Mouse (Mus musculus) right cerebral cortex, postnatal 10 days (tissue): ENCODE results near the gene Mapk1.

Experiments
- DNase-seq, 2 experiments: peaks; one replicate each; pipeline ENCODE4 v3.0.0; 2021; ENCODE audit warnings: low spot score in 2 of 2

The Mapk1 gene

DNA sequence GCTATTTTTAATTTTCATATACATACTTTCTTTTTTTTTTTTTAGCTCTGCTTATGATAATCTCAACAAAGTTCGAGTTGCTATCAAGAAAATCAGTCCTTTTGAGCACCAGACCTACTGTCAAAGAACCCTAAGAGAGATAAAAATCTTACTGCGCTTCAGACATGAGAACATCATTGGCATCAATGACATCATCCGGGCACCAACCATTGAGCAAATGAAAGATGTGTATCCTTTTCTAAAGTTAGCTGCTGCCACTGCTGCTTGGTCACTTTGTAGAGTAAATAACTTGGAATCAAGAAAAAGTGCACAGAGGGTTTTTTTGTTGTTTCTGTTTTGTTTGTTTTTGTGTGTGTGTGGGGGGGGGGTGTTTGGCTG lies 32.7 kb downstream of the Mapk1 start:
- no peak for DNase-seq

DNA sequence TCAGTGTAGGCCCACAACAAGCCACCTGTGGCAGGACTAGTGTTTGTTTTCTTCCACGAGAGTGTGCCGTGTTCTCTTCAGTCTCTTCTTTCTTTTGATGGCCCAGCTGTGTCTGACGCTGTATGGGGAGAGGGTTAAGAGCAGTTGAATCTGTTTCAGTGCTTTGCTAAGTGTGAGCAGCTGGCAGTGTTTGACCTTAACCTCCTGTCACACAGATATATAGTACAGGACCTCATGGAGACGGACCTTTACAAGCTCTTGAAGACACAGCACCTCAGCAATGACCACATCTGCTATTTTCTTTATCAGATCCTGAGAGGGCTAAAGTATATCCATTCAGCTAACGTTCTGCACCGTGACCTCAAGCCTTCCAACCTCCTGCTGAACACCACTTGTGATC lies 34.9 kb downstream of the Mapk1 start:
- DNase-seq: no peak

DNA sequence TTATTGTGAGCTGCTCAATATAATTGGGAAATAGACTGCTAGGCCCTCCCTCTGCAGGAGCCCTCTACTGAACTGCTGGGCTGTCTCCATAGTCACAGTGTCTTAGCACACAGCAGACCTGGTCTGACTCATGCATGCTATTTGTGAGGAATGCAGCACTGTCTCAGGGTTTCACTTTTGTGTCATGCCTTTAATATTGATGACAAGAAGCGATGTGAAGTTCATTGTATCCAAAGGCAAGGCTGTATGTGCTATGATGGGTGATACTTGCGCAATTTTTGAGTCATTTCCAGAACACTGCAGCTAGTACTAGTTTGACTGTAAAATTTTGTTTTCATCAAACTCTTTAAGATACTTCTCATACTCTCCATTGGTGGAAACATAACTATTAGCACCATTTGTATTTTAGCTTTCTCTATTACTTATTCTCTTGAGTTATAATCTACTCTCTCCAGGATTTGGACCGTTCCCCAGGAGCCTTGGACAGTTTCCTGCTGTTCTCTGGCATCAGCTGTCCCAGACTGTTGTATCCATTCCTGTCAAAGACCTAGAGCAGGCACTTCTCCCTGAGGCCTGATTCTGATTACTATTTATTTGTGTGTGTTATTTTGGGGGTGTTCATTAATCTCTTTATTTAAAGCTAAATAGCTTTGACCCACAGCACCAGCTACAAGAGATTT lies 41.4 kb downstream of the Mapk1 start:
- peak in 1 of 2 experiments; percentile 39 for DNase-seq

DNA sequence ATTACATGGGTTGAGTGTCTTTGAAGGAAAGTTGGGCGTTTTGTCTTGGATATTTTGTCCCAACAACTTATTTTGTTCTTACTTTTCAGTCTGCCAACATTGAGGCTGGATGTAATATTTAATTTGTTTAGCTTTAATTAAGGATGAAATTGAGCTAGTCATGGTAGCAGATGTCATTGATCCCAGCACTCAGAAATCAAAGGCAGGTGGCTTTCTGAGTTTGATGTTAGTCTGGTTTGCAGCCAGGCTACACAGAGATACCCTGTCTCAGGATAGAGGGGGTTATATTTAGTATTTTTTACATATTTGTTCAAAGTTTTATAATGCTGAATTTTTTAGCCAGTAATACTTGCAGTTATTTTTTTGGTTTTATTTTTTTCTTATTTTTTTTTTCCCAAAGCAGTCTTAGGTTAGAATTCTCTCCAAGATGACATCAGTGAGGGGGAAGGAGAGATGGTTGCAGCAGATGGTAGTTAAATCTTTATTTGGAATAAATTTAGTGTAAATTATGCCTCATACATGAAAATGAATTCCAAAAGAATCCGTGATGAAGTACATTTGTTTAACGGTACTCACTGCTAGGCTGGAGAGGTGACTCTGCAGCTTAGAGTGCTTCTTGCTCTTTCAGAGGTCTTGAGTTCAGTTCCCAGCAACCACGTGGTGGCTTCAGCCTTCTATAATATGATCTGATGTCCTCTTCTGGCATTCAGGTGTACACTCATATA lies 47.0 kb downstream of the Mapk1 start:
- DNase-seq: no peak

DNA sequence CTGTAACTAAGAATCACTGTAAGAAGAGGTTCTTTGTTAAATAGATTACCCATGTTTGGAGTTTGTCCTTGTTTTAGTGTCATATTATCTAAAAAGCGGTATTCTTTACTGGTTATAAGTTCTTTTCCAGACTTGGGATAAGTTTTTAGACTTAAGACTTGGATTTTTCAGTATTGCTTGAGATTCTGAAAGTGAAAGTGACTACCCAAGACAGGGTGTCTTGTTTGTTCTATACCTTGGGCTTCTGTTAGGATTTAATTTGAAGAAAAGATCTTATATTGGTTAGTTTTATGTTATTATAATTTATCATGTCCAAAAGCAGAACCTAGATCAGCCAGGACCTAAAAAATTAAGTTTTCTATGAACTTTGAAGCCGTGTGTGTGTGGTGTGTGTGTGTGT lies 50.6 kb downstream of the Mapk1 start:
- no peak for DNase-seq

DNA sequence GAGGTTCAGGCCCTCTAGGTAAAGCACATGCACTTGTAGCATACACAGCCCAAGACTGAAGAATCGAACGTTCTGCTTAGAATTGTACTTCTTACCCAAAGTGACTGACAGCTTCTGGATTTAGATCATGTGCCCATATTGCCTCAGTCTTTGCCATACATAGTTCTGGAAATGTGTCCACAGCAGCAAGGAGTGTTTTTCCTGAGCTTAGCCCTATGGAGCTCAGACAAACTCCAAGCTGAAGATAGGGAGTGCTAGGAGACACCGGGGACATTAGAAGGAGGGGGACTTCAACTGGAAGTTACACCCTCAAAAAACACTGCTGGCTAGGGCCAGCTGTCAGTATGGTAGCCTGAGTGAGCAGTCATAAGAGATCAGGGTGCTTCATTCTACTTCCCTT lies 57.5 kb downstream of the Mapk1 start:
- DNase-seq: no peak

DNA sequence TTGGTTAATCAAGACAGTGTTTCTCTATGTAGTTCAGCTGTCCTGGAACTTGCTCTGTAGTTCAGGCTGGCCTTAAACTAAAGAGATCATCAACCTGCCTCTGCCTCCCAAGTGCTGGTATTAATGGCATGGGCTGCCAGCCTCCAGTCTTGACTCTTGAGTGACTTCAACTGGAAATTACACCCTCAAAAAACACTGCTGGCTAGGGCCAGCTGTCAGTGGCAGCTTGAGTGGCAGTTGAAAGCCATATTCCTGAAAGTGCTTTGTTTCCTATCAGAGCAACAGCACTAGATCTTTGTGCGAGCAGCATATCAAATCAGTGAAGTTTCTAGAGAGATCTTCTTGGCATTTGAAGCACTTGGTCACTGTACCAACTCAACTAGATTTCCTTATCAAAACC lies 58.2 kb downstream of the Mapk1 start:
- DNase-seq: no peak

DNA sequence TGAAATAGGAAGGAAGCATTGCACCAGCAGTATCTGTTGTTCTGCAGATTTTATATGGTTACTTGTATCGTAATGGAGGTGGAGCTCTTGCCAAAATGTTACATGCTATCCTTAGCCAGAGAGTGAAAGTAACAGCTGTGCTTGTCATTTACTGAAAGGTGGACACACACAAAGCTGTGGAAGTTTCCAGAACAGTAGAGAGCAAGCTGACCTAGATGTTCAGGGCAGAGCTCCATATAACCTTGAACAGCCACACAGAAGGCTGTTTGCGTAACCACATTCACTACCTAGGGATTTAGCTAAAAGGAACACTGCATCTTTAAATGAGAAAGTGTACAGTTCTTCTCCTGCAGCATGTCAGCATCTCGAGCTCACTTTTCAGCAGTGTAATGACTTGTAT lies 61.1 kb downstream of the Mapk1 start:
- no peak for DNase-seq

DNA sequence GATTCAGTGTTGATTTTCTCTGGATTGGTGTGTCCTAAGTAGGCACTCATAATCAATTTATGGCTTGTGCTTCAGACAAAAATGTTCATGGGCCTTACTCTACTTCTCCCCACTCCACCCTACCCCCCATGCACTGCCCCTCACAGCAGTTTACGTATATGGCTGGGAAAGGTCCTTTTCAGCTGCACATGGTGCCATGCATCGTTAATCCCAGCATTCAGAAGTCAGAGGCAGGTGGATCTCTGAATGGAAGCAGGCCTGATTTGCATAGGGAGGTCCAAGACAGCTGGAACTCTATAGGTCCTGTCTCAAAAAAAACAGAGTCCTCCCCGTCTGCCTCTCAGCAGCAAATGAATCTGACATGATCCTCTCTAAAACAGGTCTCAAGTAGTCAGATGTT lies 62.1 kb downstream of the Mapk1 start:
- no peak for DNase-seq

DNA sequence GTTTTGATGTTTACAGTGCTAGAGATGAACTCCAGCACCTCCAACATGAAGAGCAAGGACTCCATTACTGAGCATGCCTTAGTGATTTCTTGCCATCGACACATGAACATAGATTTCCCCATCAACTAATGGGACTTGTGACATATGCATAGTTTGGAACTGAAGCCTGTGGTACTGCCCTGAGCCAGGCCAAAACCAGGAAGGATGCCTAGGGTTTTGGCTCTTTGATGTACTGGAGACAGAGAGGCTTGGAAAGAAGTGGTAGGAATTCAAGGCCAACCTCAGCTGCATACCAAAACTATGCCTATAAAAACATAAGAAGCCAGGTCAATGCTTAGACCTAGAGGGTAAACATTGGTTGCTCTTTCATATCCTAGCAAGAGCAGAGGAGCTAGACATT lies 66.7 kb downstream of the Mapk1 start:
- DNase-seq: no peak

DNA sequence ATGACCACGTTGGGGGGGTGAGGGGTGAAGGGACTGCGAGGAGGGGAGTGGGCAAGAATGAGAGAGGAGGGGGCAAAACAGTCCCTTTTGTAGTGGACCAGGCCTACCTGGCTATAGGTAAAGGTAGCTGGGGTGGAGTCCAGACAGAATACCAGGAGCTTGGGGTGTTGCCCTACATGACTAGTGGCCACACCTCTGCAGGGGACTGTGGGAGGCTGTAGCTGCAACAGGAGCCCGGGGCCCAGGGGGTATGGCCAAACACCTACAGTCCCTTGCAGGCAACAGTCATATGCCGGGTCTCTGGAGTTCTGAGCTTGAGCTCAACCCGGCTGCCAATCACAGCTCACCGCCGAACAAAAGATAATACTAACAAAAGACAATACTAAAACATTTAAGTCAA lies 68.9 kb downstream of the Mapk1 start:
- DNase-seq: no peak

DNA sequence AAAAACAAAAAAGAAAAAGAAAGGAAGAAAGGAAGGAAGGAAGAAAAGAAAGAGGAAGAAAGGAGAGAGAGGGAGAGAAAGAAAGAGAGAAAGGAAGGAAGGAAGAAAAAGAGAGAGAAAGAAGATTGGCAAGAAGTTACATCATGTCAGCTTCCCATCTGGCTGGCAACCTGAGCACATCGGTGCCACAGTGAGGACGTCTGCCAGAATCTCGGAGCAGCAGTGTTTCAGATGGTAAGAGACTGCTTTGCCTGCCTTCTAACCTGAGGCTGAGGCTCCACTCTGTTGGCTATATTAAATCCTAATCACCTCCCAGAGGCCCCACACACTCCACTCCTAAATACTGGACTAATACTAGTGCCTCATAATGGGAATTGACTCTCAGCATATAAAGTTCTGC lies 70.7 kb downstream of the Mapk1 start:
- DNase-seq: no peak

DNA sequence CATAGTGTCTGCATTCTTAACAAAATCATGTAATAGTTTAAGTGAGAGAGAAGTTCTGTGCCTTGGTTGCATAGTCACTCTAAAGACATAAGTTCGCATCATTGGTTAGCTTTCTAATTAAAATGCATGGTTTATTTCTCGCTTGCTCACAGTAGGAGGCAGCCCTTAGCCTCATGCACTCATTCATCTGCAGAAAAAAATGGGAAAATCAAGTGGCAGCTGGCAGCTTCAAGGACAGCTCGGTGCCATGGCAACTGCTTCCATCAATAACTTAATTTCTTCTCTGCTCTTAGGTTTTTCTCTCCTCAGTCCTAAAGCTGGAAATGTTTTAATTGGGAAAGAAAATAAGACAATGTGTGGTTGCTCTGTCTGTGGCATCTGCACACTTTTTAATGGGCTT lies 72.4 kb downstream of the Mapk1 start:
- peak; percentile 71 to 90 for DNase-seq

DNA sequence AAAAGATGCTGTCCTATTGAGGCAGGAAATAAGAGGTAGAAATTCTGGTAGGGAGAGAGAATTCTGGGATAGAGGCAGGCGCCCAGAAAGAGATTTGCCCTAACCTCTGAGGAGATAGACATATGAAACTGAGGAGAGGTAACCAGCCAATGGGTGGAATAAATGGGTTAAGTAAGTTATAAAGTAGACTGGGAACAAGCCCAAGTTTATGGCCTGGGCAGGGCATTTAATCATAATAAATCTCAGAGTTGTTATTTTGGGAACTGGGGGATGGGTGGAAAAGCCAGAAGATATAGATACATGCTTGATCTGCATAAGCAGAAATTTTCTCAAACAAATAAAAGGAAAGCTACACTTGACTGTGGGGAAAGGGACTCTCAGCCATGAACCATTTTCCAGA lies 79.2 kb downstream of the Mapk1 start:
- DNase-seq: no peak

DNA sequence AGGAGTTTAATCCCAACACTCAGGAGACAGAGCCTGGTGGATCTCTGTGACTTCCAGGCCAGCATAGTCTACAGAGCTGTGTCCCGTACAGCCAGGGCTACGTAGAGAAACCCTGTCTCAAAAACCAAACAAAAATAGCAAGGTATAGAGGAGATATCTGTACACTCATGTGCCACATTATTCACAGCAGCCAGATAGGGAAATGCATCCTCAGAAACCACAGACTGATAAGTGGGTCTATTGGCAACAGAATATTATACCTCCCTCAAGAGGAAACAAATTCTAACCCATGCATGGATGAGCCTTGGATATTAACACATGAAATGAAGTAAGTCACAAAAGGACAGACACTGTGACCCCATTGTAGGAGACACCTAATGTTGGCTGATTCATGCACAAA lies 84.4 kb downstream of the Mapk1 start:
- DNase-seq: no peak

DNA sequence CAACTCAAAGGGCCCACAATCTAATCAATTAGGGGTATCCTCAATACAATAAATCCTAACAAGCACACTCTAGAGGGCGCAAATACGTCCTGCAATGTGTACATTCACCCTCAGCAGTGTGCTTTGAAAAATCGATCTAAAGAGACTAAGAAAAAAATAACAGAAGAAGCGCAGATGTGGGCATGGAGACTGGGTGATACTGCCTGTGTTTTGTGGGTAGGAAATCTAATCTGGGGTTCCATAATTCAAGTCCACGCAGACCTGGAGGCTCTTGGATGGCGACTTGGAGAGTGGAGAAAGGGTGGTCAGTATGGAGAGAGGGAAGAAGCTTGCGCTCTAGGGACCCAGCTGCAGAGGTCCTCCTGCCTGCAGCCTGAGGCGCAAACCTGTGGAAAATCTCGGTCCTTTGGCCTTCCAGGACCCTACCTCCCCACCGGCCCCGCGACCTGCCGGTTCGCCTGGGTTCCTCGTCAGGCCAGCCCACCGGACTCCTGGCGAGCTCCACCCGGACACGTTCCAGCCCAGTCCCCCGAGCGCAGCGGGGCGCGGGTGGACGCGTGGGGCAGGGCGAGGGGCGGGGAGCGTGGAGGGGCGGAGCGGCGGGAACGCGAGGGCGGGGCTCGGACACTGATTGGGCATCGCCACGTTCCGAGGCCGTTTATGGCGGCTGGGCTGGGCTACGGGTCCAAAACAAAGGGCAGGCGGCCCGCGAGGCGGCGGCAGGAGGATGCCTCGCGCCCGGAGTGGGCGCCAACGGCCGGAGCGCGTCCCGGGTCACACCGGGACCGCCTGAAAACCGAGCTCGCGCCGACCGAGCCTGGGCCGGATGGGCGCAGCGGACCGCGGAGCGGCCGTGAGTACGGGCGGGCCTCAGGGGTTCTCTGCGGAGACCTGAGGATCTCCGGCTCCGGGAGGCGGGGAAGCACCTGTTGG lies 86.6 kb downstream of the Mapk1 start, which contains the start of gene Ypel1:
TSS of gene Ypel1 (plus strand) at position 186 of the 933 bp plus-strand sequence.
- DNase-seq: peak; percentile 91 to 92

DNA sequence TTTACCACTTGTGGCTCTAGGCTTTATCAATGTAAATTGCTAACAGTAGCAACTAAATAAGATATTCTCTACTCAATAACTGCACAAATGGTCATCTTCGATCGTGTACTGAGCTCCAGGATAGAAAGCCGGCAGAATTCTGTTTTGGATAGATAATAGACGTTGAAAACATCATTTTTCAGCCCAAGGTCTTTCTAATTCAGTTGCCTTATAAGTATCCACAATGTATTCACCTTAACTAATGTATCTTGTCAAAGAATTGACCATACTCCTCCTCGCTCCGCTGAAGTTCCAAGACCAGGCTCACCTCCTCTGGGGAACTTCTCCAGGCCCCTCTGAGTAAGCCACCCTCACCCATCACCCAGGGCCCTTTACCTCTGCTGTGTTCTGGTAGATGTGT lies 87.5 kb downstream of the Mapk1 start:
- no peak for DNase-seq

DNA sequence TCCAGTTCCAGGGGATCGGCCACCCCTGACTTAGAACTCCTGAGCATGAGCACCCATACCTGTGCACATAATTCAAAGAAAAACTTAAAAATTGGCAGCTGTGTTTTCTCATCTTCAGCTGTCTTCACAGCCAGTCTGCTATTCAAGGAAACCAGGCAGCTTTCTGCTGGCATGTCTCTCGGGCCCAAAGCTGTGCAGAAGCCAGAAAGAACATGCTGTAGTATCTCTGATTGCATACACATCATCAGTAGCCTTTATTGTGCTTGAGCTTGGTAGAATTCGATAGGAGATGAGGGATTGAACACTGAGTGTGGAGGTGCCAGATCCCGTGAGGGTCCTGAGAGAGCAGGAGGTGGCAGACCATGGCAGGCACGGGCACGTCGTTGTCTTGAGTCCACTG lies 89.8 kb downstream of the Mapk1 start:
- peak; percentile 66 to 77 for DNase-seq

DNA sequence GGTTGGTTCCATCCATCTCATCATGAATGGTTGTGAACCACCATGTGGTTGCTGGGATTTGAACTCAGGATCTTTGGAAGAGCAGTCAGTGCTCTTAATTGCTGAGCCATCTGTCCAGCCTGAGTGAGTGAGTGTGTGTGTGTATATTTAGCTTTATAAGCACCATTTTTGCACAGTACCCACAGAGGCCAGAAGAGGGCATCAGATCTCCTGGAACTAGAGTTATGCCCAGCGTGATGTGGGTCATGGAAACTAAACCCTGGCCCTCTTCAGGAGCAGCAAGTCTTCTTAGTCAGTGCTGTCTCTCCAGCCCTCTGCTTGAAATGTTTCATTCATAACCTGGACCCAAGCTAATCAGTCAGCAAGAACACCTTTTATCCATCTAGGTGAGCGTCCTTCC lies 93.1 kb downstream of the Mapk1 start:
- no peak for DNase-seq

DNA sequence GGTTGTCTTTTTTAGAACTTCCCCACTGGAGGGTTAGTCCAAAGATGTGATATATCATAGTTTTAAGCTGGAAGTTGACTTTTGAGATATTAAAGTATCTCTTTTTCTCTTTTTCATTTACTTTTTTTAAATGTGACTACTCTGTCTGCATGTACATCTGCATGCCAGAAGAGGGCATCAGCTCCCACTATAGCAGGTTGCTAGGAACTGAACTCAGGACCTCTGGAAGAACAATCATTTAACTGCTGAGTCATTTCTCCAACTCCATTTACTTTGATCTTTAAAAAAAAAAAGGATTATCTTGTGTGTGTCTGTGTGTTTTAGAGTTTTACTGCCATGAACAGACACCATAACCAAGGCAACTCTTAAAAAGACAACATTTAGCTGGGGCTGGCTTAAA lies 93.7 kb downstream of the Mapk1 start:
- DNase-seq: no peak

DNA sequence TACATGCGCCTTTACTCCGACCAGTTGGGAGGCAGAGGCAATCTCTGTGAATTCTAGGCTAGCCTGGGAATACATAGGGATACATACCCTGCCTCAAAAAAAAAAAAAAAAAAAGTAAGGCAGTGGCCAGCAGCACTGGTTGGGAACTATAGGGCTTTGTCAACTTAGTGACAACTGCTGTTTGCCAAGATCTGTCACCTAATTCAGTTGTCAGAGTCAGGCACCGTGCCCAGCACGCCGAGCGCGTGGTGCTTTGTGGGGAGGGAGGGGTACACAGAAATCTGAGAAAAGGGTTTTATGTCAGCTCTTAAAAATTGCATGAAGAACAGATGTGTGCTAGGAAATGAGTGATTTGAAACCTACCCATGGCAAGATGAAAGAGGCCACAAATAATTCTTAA lies 94.9 kb downstream of the Mapk1 start:
- DNase-seq: no peak

DNA sequence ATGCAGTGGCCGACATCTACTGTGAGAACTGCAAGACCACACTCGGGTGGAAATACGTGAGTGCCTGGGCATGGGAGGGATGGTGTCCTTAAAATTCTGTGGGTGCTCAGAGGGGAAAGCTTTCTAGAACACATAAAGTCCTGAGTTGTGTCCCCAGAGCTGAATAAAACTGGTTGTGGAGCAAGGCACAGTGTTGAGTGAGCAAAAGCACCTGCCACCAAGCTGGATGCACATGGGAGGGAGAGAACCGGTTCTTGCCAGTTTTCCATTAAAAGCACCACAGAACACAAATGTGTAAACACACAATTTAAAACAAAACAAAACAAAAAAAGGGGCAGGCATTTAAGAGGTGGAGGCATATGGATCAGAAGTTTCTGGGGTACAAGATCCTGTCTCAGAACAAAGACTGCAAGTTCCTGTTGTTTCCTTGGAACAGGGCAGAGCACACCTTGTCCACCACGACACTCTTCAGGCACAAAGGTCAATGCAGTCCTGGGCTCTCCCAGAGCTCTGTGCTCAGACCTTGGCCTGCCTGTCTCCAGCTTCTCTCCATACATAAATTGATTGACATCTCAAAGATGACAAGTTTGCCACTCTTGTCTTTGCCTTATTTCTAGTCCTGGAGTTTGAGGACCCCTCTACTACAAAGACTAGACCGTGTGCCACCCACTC lies 99.1 kb downstream of the Mapk1 start:
- no peak for DNase-seq
